Mouse (Mus musculus) gastrocnemius, postnatal 25 days (tissue): ENCODE results near the gene Stk39. TPM values are rescaled to one million over a fixed set of nuclear protein-coding genes. Genes with fewer than 3 reads are reported as not detected.
A peak's percentile ranks its signal among the peaks of the same experiment; 100 is the strongest.

Experiments used
- DNase-seq: peaks from one replicate; pipeline ENCODE4 v3.0.0; 2022
- long read RNA-seq, 2 experiments: library from polyadenylated mRNA; stranded (forward); transcript quantifications; one replicate each; pipeline ENCODE4 v2.0.0; 2021
- total RNA-seq, 2 experiments: library from RNA; stranded (reverse); gene quantifications; 1 replicate in 1 of 2; 2 replicates in 1 of 2; pipeline ENCODE4 v1.2.3; 2021

Stk39 gene
- 1 to 10 TPM; 4.7 to 4.8 TPM for total RNA-seq
- long read RNA-seq, experiment 1, partial matches to known transcripts = 1 of 4 reads
- long read RNA-seq, experiment 1, other reads (novel, unspliced or antisense) = 1 of 4 reads
- long read RNA-seq, experiment 2, partial matches to known transcripts = 0 of 3 reads
- long read RNA-seq, experiment 2, other reads (novel, unspliced or antisense) = 0 of 3 reads

GRCm38 (mm10) chr2:68471759-68472550 is at the start of gene Stk39:
Gene Stk39 (minus strand): TSS chr2:68472268.
- DNase-seq = peak; percentile 81

GRCm38 (mm10) chr2:68515409-68515808 is 43.3 kb upstream of the Stk39 start:
- DNase-seq = no peak

- no peak for DNase-seq
Measured at GRCm38 (mm10) chr2:68503202-68503601, 31.1 kb upstream of the Stk39 start.

- DNase-seq = no peak
Measured at GRCm38 (mm10) chr2:68502734-68503133, 30.7 kb upstream of the Stk39 start.

- DNase-seq = no peak
Measured at GRCm38 (mm10) chr2:68502236-68502635, 30.2 kb upstream of the Stk39 start.

- DNase-seq = no peak
Measured at GRCm38 (mm10) chr2:68486275-68486674, 14.2 kb upstream of the Stk39 start.

GRCm38 (mm10) chr2:68485141-68485540 is 13.1 kb upstream of the Stk39 start:
- no peak for DNase-seq

- no peak for DNase-seq
Measured at GRCm38 (mm10) chr2:68482896-68483295, 10.8 kb upstream of the Stk39 start.

GRCm38 (mm10) chr2:68479823-68480222 is 7.8 kb upstream of the Stk39 start:
- DNase-seq = no peak

- DNase-seq = no peak
Measured at GRCm38 (mm10) chr2:68472921-68473320, 853 bp upstream of the Stk39 start.

- no peak for DNase-seq
Measured at GRCm38 (mm10) chr2:68472551-68472910, 463 bp upstream of the Stk39 start.

- peak; percentile 50 for DNase-seq
Measured at GRCm38 (mm10) chr2:68470891-68471758, 943 bp downstream of the Stk39 start.

GRCm38 (mm10) chr2:68469491-68469890 is 2.6 kb downstream of the Stk39 start:
- no peak for DNase-seq

GRCm38 (mm10) chr2:68468698-68469097 is 3.4 kb downstream of the Stk39 start:
- DNase-seq = no peak

GRCm38 (mm10) chr2:68468259-68468658 is 3.8 kb downstream of the Stk39 start:
- DNase-seq = no peak

GRCm38 (mm10) chr2:68467085-68467978 is 4.7 kb downstream of the Stk39 start:
- no peak for DNase-seq

GRCm38 (mm10) chr2:68466124-68467070 is 5.7 kb downstream of the Stk39 start:
- peak; percentile 59 for DNase-seq

GRCm38 (mm10) chr2:68465266-68466123 is 6.6 kb downstream of the Stk39 start:
- no peak for DNase-seq

- no peak for DNase-seq
Measured at GRCm38 (mm10) chr2:68464456-68464855, 7.6 kb downstream of the Stk39 start.

- DNase-seq = no peak
Measured at GRCm38 (mm10) chr2:68463801-68464200, 8.3 kb downstream of the Stk39 start.
